Mouse (Mus musculus): Measurements from ENCODE around the gene Rnase2b.
"Not testable (repeated sequence)": the region's sequence is repeated elsewhere in the genome, so short reads cannot be mapped to it uniquely, and the experiment has no call there.

Rnase2b gene

DNA sequence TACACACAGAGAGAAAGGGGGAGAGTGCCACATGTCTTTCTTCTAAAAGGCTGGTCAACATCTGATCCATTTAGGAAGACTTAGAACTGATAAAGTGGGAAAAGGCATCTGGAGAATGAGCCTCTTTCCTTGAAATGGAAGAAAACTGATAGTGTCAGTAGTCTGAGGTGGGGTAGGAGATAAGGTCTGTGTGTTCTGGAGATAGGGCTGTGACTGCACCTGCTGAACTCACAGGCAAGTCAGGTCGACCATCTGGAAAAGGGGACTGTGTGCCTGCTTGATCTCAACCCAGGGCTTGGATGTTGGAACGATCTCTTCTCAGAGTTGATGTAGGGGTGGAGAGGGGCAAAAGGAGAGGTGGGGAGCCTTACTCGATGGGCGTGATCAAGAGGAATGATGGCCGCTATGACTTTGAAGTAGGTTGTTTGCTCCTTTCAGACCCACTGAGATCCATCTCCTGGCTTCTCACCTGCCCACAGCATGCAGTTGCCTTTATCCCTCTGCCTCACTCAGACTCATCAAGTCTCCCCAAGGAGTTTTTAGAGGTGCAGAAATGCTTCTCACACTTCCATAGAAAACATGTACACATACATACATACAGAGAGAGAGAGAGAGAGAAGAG is 9.7 kb upstream of the Rnase2b start:
- DNase-seq (ENCODE audit: low read depth, low spot score): no peak

- no peak for DNase-seq (ENCODE audit: low read depth, low spot score)
Measured at GRCm38 (mm10) chr14:51156056-51156735, 5.9 kb upstream of the Rnase2b start.

DNA sequence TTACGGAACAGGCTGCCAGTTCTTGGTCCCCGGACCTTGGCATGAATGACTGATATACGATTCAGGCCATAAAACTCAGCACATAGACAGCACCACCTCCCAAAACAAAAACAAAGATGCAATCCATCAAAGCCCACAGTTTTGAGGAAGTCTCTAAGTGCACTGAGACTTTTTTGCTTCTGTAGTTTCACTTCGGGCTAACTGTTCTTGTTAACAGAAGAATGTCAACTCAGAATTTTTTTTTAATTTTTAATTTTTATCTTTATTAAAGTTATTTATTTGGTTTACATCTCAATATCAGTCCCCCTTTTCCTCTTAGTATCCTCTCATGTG is 5.4 kb upstream of the Rnase2b start:
- no peak for DNase-seq (ENCODE audit: low read depth, low spot score)

DNA sequence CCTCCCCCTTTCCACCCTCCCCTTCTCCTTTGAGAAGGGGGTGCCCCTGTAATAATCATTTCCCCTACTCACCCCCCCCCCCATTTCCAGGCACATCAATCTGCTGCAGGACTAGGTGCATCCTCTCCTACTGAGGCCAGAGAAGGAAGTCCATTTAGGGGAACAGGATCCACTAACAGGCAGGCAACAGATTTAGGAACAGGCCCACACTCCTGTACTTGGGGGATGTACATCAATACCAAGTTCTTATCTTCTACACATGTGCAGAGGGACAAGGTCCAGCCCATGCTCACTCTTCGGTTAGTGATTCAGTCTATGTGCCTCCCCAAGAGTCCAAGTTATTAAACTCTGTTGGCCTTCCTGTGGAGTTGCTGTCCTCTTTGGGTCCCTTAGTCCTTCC is 5.0 kb upstream of the Rnase2b start:
- no peak for DNase-seq (ENCODE audit: low read depth, low spot score)

DNA sequence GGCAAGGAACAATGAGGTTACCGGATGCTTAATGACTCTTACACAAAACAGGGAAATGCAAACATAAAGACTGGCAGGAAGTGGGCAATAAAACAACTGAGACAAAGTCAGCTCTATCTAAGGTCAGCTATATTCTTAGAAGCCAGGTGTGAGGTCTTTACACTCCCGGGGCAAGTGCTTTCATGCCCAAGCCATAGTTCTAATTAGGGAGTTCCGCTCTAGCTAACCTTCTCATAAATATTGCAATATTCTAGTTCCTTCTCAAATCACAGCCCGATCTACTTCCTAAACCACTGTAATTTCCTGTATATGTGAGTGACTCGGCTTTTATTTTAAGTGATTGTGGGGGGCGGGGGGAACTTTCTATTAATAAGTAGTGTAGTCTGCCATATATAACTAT is 1.3 kb downstream of the Rnase2b start:
- DNase-seq (ENCODE audit: low read depth, low spot score): not testable (repeated sequence)

- DNase-seq (ENCODE audit: low read depth, low spot score): no peak
Measured at GRCm38 (mm10) chr14:51165435-51165834, 3.4 kb downstream of the Rnase2b start.

DNA sequence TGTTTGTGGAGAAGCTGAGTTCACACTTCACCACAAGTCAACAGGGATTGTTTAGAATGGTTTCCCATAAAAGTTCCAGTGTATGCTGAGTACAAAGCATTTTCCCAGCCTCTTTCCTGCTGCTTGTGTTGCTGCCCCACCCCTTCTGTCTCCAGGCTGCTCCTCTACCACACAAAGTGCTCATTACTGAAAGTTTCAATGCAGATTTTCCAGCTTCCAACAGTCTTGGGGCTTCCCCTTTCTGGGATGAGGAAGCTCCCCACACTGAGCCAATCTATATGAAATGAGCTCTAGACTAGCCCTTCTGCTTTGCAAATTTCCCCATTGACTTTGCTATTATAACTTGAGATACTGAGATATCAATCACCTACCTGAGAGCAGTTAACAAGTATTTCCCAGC is 4.0 kb downstream of the Rnase2b start:
- DNase-seq (ENCODE audit: low read depth, low spot score): no peak

- DNase-seq (ENCODE audit: low read depth, low spot score): peak; percentile 22
Measured at GRCm38 (mm10) chr14:51172095-51172865, 10.2 kb downstream of the Rnase2b start.

DNA sequence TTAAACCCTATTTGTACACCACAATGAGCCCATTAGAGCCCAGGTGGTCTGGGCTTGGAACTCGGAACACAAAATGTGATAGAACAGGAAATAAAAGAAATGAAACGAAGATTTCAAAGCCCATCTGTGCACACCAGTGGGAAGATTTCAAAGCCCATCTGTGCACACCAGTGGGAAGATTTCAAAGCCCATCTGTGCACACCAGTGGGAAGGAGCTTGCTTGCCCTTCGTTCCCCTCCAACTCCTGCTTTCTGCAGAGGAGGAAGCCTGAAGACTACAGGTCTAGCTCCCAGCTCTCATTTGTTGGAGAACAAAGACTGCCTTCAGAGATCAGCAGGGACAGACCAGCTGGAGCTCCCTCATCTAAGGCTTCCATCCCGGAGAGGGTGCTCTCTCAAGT is 10.9 kb downstream of the Rnase2b start:
- DNase-seq (ENCODE audit: low read depth, low spot score): not testable (repeated sequence)

DNA sequence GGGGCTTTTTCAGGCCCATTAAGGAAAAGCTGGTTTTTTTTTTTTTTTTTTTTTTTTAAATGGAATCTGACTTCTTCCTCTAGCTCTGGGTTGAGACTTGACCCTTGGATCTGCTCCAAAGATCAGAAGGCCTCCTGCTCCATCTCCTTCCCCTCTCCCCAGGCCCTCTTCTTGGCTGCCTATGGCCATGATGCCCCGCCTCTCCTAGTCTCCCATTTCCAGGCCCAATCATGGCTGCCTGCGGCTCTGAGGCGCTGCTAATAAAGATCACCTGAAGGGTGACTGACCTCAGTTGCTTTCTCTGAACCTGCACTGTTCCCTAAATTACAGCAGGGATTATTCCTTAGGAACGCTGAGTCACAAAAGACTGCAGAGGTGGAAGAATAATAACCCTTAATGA is 11.8 kb downstream of the Rnase2b start:
- DNase-seq (ENCODE audit: low read depth, low spot score): no peak

- DNase-seq (ENCODE audit: low read depth, low spot score): not testable (repeated sequence)
Measured at GRCm38 (mm10) chr14:51181051-51181450, 19.0 kb downstream of the Rnase2b start.

DNA sequence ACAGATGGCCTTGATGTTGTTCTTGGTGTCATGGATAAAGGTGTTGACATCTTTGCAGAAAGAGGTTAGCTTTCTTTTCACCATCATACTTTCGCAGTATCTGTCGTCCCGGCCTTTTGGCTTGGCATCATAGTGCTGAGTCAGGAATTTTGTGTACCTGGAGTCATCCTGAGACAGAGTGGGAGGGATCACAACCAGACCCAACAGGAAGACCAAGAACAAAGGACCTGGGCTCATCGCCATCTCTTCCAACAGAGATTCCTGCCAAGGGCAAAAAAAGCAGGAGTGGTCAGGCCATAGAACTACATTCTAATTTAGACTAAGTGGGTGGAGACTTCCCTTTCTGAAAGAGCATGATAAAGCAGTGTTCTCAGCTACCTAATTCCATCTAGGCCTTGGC is 33.6 kb downstream of the Rnase2b start:
- DNase-seq (ENCODE audit: low read depth, low spot score): peak; percentile 26

GRCm38 (mm10) chr14:51199098-51200023 is 37.3 kb downstream of the Rnase2b start, which contains the start of gene Ang2:
Gene Ang2 (minus strand): TSS chr14:51199148.
- no peak for DNase-seq (ENCODE audit: low read depth, low spot score)

DNA sequence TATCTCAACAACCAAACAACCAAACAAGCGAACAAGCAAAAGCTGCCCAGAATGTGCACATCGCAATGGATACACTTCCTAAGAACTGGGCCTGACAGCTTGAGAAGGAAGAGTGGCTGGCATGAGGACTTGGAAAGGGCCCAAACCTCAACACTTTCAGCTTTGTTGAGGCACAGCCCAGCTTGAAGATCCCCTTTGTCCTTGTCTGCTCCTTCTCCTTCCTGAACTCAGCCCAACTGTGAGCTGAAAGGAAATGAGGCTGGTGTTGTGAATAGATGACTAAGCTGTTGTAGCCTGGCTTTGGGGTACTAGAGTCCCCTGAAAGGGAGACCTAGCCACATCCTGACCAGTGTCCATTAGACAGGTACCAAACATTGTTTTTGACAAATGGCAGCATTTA is 38.0 kb downstream of the Rnase2b start:
- DNase-seq (ENCODE audit: low read depth, low spot score): no peak

DNA sequence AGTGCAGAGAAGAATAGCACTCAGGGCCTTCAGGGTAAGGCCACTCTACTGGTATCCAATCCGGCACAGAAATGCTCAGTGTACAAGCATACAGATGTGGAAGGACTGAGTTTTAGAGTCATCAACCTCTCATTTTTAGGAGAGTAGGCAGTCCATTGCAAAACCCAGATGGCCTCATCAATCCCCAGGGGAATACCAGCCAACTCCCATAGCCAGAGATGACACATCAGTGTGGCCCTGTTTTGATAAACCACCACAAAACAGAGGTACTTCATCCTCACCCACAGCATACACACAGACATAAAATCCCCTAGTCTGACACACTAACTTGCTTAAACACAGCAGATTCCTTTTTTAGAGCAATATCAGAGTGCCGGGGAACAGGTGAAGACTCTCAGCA is 38.4 kb downstream of the Rnase2b start:
- no peak for DNase-seq (ENCODE audit: low read depth, low spot score)

GRCm38 (mm10) chr14:51203115-51203514 is 41.1 kb downstream of the Rnase2b start, which contains the start of gene Ear14:
Gene Ear14 (plus strand): TSS chr14:51203391.
- DNase-seq (ENCODE audit: low read depth, low spot score): no peak
